Mouse (Mus musculus) CH12.LX (cell line): ENCODE data around the gene Zfand2a. TPM values are rescaled to one million over a fixed set of nuclear protein-coding genes. Genes with fewer than 3 reads are reported as not detected.

Source experiments
- DNase-seq: peaks from one replicate; pipeline ENCODE4 v3.0.0-alpha.2; 2013; ENCODE audit errors: extremely low read depth
- H3K27ac ChIP-seq: 2 replicates; pipeline ENCODE4 v1.5.1; 2012; ENCODE audit warnings: low read depth, mild to moderate bottlenecking, control low read depth, moderate library complexity; ENCODE audit not compliant: insufficient read depth
- H3K27me3 ChIP-seq: replicated peaks from 2 replicates; pipeline ENCODE3; 2012; ENCODE audit warnings: inconsistent platforms
- H3K36me3 ChIP-seq, 2 experiments: replicated peaks in 1 of 2; 2 replicates each; pipeline versions ENCODE3 to v1.6.1; 2012; ENCODE audit warnings: inconsistent platforms in 1 of 2, low read length in 1 of 2, mild to moderate bottlenecking in 1 of 2, mixed read lengths in 1 of 2, moderate library complexity in 1 of 2; ENCODE audit not compliant: control insufficient read depth in 1 of 2, insufficient read depth in 1 of 2
- H3K4me1 ChIP-seq, 2 experiments: 2 replicates each; pipeline ENCODE4 v1.6.1; 2012; ENCODE audit warnings: inconsistent platforms in 1 of 2, moderate library complexity in 1 of 2; ENCODE audit not compliant: insufficient read depth in 2 of 2, control insufficient read depth in 1 of 2
- H3K4me2 ChIP-seq: 2 replicates; pipeline ENCODE4 v1.6.1; 2012; ENCODE audit warnings: low read depth, mild to moderate bottlenecking, control low read depth; ENCODE audit not compliant: poor library complexity, insufficient read depth, severe bottlenecking
- H3K4me3 ChIP-seq, 3 experiments: fragments of 150-350 bp in 1 of 3; sonication (generic) in 1 of 3; replicated peaks in 1 of 3; 2 replicates each; pipeline versions ENCODE3 to v1.5.1; 2011 to 2012; ENCODE audit warnings: low read depth in 2 of 3, low read length in 2 of 3, mild to moderate bottlenecking in 2 of 3, moderate library complexity in 2 of 3, control low read depth in 1 of 3, improper control_type of control experiment in 1 of 3, inconsistent platforms in 1 of 3, mixed read lengths in 1 of 3; ENCODE audit not compliant: poor library complexity in 1 of 3
- H3K79me2 ChIP-seq: replicated peaks from 2 replicates; pipeline ENCODE4 v1.6.1; 2012; ENCODE audit warnings: mild to moderate bottlenecking, moderate library complexity; ENCODE audit not compliant: control insufficient read depth, poor library complexity, insufficient read depth, severe bottlenecking; ENCODE audit errors: extremely low read depth
- H3K9ac ChIP-seq: 2 replicates; pipeline ENCODE4 v1.6.1; 2012; ENCODE audit warnings: low read depth, mild to moderate bottlenecking, control low read depth, moderate library complexity; ENCODE audit not compliant: insufficient read depth
- H3K9me3 ChIP-seq: replicated peaks from 2 replicates; pipeline ENCODE3; 2012; ENCODE audit warnings: low read length, inconsistent platforms, mixed read lengths
- CHD1 ChIP-seq: IDR thresholded peaks from 2 replicates; pipeline ENCODE4 v1.6.1; 2012; ENCODE audit warnings: low read depth, low read length, improper control_type of control experiment, inconsistent platforms
- CHD2 ChIP-seq: IDR thresholded peaks from 2 replicates; pipeline ENCODE4 v1.6.1; 2011; ENCODE audit warnings: low read length, improper control_type of control experiment
- CTCF ChIP-seq, 2 experiments: IDR thresholded peaks in 1 of 2; conservative IDR thresholded peaks in 1 of 2; 2 replicates each; pipeline ENCODE4 v1.5.1; 2011 to 2012; ENCODE audit warnings: low read depth in 2 of 2, low read length in 2 of 2, improper control_type of control experiment in 1 of 2, inconsistent platforms in 1 of 2, mild to moderate bottlenecking in 1 of 2, moderate library complexity in 1 of 2
- E2F4 ChIP-seq: IDR thresholded peaks from 2 replicates; pipeline ENCODE4 v1.6.1; 2011; ENCODE audit warnings: low read depth, low read length, improper control_type of control experiment; ENCODE audit not compliant: insufficient replicate concordance
- ELF1 ChIP-seq: IDR thresholded peaks from 2 replicates; pipeline ENCODE4 v1.6.1; 2014; ENCODE audit warnings: low read depth, mild to moderate bottlenecking, inconsistent platforms, low read length, improper control_type of control experiment
- EP300 ChIP-seq: IDR thresholded peaks from 2 replicates; pipeline ENCODE4 v1.6.1; 2011; ENCODE audit warnings: low read length, improper control_type of control experiment
- ETS1 ChIP-seq: conservative IDR thresholded peaks from 2 replicates; pipeline ENCODE4 v1.6.1; 2012; ENCODE audit warnings: low read depth, mild to moderate bottlenecking, inconsistent platforms, low read length, improper control_type of control experiment, moderate library complexity
- GABPA ChIP-seq: IDR thresholded peaks from 2 replicates; pipeline ENCODE4 v1.6.1; 2012; ENCODE audit warnings: low read depth, low read length, improper control_type of control experiment, inconsistent platforms; ENCODE audit not compliant: insufficient replicate concordance
- HCFC1 ChIP-seq: IDR thresholded peaks from 2 replicates; pipeline ENCODE4 v1.6.1; 2012; ENCODE audit warnings: low read depth, mild to moderate bottlenecking, inconsistent platforms, low read length, improper control_type of control experiment
- IRF4 ChIP-seq: IDR thresholded peaks from 2 replicates; pipeline ENCODE4 v1.6.1; 2014; ENCODE audit warnings: low read depth, mild to moderate bottlenecking, inconsistent platforms, low read length, improper control_type of control experiment
- JUN ChIP-seq: IDR thresholded peaks from 2 replicates; pipeline ENCODE4 v1.6.1; 2011; ENCODE audit warnings: low read depth, mild to moderate bottlenecking, low read length, improper control_type of control experiment, moderate library complexity; ENCODE audit not compliant: insufficient read depth
- JUND ChIP-seq: conservative IDR thresholded peaks from 2 replicates; pipeline ENCODE4 v1.6.1; 2011; ENCODE audit warnings: low read depth, low read length, improper control_type of control experiment
- KAT2A ChIP-seq: IDR thresholded peaks from 2 replicates; pipeline ENCODE4 v1.6.1; 2012; ENCODE audit warnings: low read length, improper control_type of control experiment, inconsistent platforms; ENCODE audit not compliant: insufficient replicate concordance
- MAFK ChIP-seq: IDR thresholded peaks from 2 replicates; pipeline ENCODE4 v1.6.1; 2011; ENCODE audit warnings: low read length, improper control_type of control experiment; ENCODE audit not compliant: insufficient replicate concordance
- MAX ChIP-seq: IDR thresholded peaks from 2 replicates; pipeline ENCODE4 v1.6.1; 2011; ENCODE audit warnings: low read length, improper control_type of control experiment
- MAZ ChIP-seq: IDR thresholded peaks from 2 replicates; pipeline ENCODE4 v1.6.1; 2012; ENCODE audit warnings: low read depth, mild to moderate bottlenecking, inconsistent platforms, low read length, improper control_type of control experiment, moderate library complexity
- MXI1 ChIP-seq: IDR thresholded peaks from 2 replicates; pipeline ENCODE4 v1.6.1; 2011; ENCODE audit warnings: mild to moderate bottlenecking, low read depth, low read length, improper control_type of control experiment
- MYC ChIP-seq: IDR thresholded peaks from 2 replicates; pipeline ENCODE4 v1.6.1; 2011; ENCODE audit warnings: low read depth, mild to moderate bottlenecking, improper control_type of control experiment, low read length
- PAX5 ChIP-seq: IDR thresholded peaks from 2 replicates; pipeline ENCODE4 v1.6.1; 2012; ENCODE audit warnings: low read length, inconsistent platforms, mixed read lengths
- POLR2AphosphoS2 ChIP-seq: IDR thresholded peaks from 2 replicates; pipeline ENCODE4 v1.6.1; 2011; ENCODE audit warnings: low read depth, low read length, improper control_type of control experiment
- RAD21 ChIP-seq: IDR thresholded peaks from 2 replicates; pipeline ENCODE4 v1.6.1; 2011; ENCODE audit warnings: low read depth, mild to moderate bottlenecking, low read length, improper control_type of control experiment, moderate library complexity
- SIN3A ChIP-seq: IDR thresholded peaks from 2 replicates; pipeline ENCODE4 v1.6.1; 2012; ENCODE audit warnings: low read length, improper control_type of control experiment, inconsistent platforms
- SMC3 ChIP-seq: IDR thresholded peaks from 2 replicates; pipeline ENCODE4 v1.6.1; 2011; ENCODE audit warnings: low read depth, low read length, improper control_type of control experiment
- TBP ChIP-seq: conservative IDR thresholded peaks from 2 replicates; pipeline ENCODE4 v1.6.1; 2011; ENCODE audit warnings: low read depth, low read length, improper control_type of control experiment
- TCF12 ChIP-seq: IDR thresholded peaks from 2 replicates; pipeline ENCODE4 v1.6.1; 2014; ENCODE audit warnings: low read depth, mild to moderate bottlenecking, inconsistent platforms, low read length, improper control_type of control experiment
- UBTF ChIP-seq: IDR thresholded peaks from 2 replicates; pipeline ENCODE4 v1.6.1; 2012; ENCODE audit warnings: low read depth, mild to moderate bottlenecking, inconsistent platforms, low read length, improper control_type of control experiment, moderate library complexity
- USF1 ChIP-seq: IDR thresholded peaks from 2 replicates; pipeline ENCODE4 v1.6.1; 2014; ENCODE audit warnings: low read depth, mild to moderate bottlenecking, inconsistent platforms, low read length, improper control_type of control experiment
- USF2 ChIP-seq: conservative IDR thresholded peaks from 2 replicates; pipeline ENCODE4 v1.6.1; 2011; ENCODE audit warnings: low read depth, low read length, improper control_type of control experiment
- ZC3H11A ChIP-seq: IDR thresholded peaks from 2 replicates; pipeline ENCODE4 v1.6.1; 2012; ENCODE audit warnings: low read depth, mild to moderate bottlenecking, inconsistent platforms, low read length, improper control_type of control experiment
- ZKSCAN1 ChIP-seq: IDR thresholded peaks from 2 replicates; pipeline ENCODE4 v1.6.1; 2012; ENCODE audit warnings: low read depth, inconsistent platforms, low read length, improper control_type of control experiment, borderline replicate concordance
- ZNF384 ChIP-seq: IDR thresholded peaks from 2 replicates; pipeline ENCODE4 v1.6.1; 2012; ENCODE audit warnings: low read depth, low read length, improper control_type of control experiment, inconsistent platforms
- dilution Hi-C: fragments of 300-500 bp; cut with MboI; formaldehyde crosslinking; loops from 2 replicates; pipeline ENCODE4 v1.14.3; 2020; ENCODE audit warnings: low sequenced_read_pairs; ENCODE audit not compliant: extremely low pct_unique_long_range_greater_than_20kb, extremely low pct_ligation_motif_present
- in situ Hi-C: fragments of 300-500 bp; cut with MboI; formaldehyde crosslinking; loops from 3 replicates; pipeline ENCODE4 v1.14.3; 2019; ENCODE audit warnings: low sequenced_read_pairs, low pct_ligation_motif_present, low pct_unique_long_range_greater_than_20kb, mixed read lengths
- polyA plus RNA-seq: library from polyadenylated mRNA; unstranded; fragments of >175 nt; gene quantifications from 2 replicates; pipeline ENCODE4 v1.2.1, GENCODE M21; 2012; ENCODE audit warnings: low read depth; ENCODE audit not compliant: insufficient read length
- total RNA-seq, 2 experiments: library from RNA; depleted of rRNA; stranded (reverse); fragments of 300-350 nt in 1 of 2; fragments of >200 nt in 1 of 2; gene quantifications; 2 replicates each; pipeline ENCODE4 v1.2.3; 2012 to 2014

The Zfand2a gene
- total and polyA plus RNA-seq, 3 experiments = 5.8 to 13.4 (median 9.2) TPM

GRCm38 (mm10) chr5:139464874-139465273, 19.5 kb downstream of the Zfand2a start:
- Histone ChIP-seq H3K4me1 (peaks cover 2 to 7% of the 10 kb centered on the region in 2 experiments; a peak in 3 of 4 replicates), H3K9me3 (no peaks in the 10 kb centered on the region), H3K27me3 (no peaks in the 10 kb centered on the region)
- dilution Hi-C loops = no loop called here
- TF ChIP-seq SIN3A (no peak), ETS1 (no peak), ZNF384 (no peak), USF1 (no peak), ZKSCAN1 (no peak), E2F4 (no peak), IRF4 (no peak), PAX5 (no peak), SMC3 (no peak), KAT2A (no peak)
- TF ChIP-seq, all 38 proteins: peak for 0
- H3K27ac ChIP-seq = no peak overlapping the region
- no peak overlapping the region for H3K9ac ChIP-seq
- no peaks in the 10 kb centered on the region for H3K36me3 ChIP-seq
- H3K4me2 ChIP-seq = no peak overlapping the region
- no peak overlapping the region for H3K4me3 ChIP-seq
- no peaks in the 10 kb centered on the region for H3K79me2 ChIP-seq
- DNase-seq = no peak
- in situ Hi-C loops = loop anchor here (25.0 kb wide), 1 partner anchor 103 kb away; the partner anchor contains the start of genes Cox19 and Cyp2w1

- dilution Hi-C loops (no loop called here), in situ Hi-C loops (loop anchor here (25.0 kb wide), 1 partner anchor 98 kb away; the partner anchor contains the start of genes Cox19 and Cyp2w1)
- Histone ChIP-seq H3K4me3 (peak within 1 kb of the TSS; percentile 82 to 85 (median 84)), H3K4me2 (peak within 1 kb of the TSS; percentile 70), H3K36me3 (peaks cover under 1 to 26% of the 10 kb centered on the region in 2 experiments), H3K4me1 (peaks cover 4 to 25% of the 10 kb centered on the region in 2 experiments; a peak in 3 of 4 replicates), H3K27me3 (no peaks in the 10 kb centered on the region), H3K79me2 (peaks cover 3% of the 10 kb centered on the region), H3K27ac (no peak within 1 kb of the TSS), H3K9ac (peak within 1 kb of the TSS; percentile 51), H3K9me3 (no peaks in the 10 kb centered on the region)
- peak; percentile 97 for DNase-seq
- TF ChIP-seq USF1 (peak; percentile 73), ZC3H11A (no peak), SIN3A (peak; percentile 100), USF2 (peak; percentile 64), JUN (no peak), HCFC1 (peak; percentile 89), E2F4 (peak; percentile 74; the same call in 1 of the 2 replicates), JUND (no peak), MAZ (no peak), MXI1 (peak; percentile 100), CTCF (conservative IDR thresholded peaks at IDR 0.05 in 1 of 2, IDR thresholded peaks at IDR 0.05 in 1 of 2; ENCODE audit: low read depth in 2 of 2, low read length in 2 of 2) (no peak), ETS1 (no peak), EP300 (no peak), UBTF (no peak), TCF12 (peak; percentile 80), MAX (peak; percentile 97), MYC (peak; percentile 97), CHD1 (no peak), ELF1 (peak; percentile 78; the same call in 1 of the 2 replicates), POLR2AphosphoS2 (no peak), MAFK (peak; percentile 68; the same call in 1 of the 2 replicates), TBP (no peak), PAX5 (no peak), GABPA (peak; percentile 40; the same call in 1 of the 2 replicates), SMC3 (no peak), RAD21 (no peak), CHD2 (peak; percentile 98)
Measured at GRCm38 (mm10) chr5:139460384-139461067, 23.8 kb downstream of the Zfand2a start, which contains the start of gene 3110082I17Rik. TSS of gene 3110082I17Rik (minus strand) at chr5:139460527.
